Mouse (Mus musculus): ENCODE measurements around the gene H6pd. TPM values are rescaled to one million over a fixed set of nuclear protein-coding genes. Genes with fewer than 3 reads are reported as not detected.

The H6pd gene
- polyA plus RNA-seq, 1 experiment from 2014 or later, result 2.4 TPM

Other genes starting within 250 kb of the H6pd start
- gene Slc25a33, start 234.7 kb downstream of the H6pd start, polyA plus RNA-seq (2015; fragmentation: Nextera tagmentation; extraction: Ambion mirVana), result 27.6 and 28.3 TPM in 2 replicates
- gene Spsb1, start 54.0 kb downstream of the H6pd start, polyA plus RNA-seq (2015; fragmentation: Nextera tagmentation; extraction: Ambion mirVana), result 7.2 and 7.8 TPM in 2 replicates
- 0.29 and 0.43 TPM in 2 replicates for gene Gpr157, start 78.3 kb upstream of the H6pd start, polyA plus RNA-seq (2015; fragmentation: Nextera tagmentation; extraction: Ambion mirVana)
- gene Slc2a5, start 110.3 kb upstream of the H6pd start, polyA plus RNA-seq (2015; fragmentation: Nextera tagmentation; extraction: Ambion mirVana), result 1.8 and 2.7 TPM in 2 replicates
- gene Slc2a7, start 139.9 kb upstream of the H6pd start, polyA plus RNA-seq (2015; fragmentation: Nextera tagmentation; extraction: Ambion mirVana), result not detected in 2 replicates
- not detected in 2 replicates for gene Car6, start 192.3 kb upstream of the H6pd start, polyA plus RNA-seq (2015; fragmentation: Nextera tagmentation; extraction: Ambion mirVana)
- 1,025 and 1,119 TPM in 2 replicates for gene Eno1, start 227.7 kb upstream of the H6pd start, polyA plus RNA-seq (2015; fragmentation: Nextera tagmentation; extraction: Ambion mirVana)